Comparison of ENCODE assay signal across 13 mouse cellular contexts in the genomic region with DNA sequence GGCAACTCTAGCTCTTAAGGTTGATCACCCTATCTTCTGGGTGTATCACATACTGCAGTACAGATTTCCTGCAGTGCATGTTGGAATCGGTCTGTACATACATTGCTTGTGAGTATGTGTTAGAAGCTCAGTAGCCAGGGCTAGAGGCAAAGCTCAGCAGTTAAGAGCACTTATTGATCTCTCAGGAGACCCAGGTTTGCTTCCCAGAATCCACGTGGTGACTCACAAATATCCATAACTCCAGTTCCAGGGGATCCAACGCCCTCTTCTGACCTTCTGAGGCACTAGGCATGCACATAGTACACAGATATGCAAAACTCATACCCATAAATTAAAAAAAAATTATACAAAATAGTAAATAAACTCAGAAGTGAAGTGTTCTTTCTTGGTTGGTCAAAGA.
"Had no signal": no experiment of that assay in that cellular context is flagged by ENCODE, and none has a peak within 500 bp of the region (broad histone marks: within the 10 kb centered on the region; RNA-seq: fewer than 3 reads in every experiment).

No protein-coding gene starts in this region.

- DNase-seq: kidney, adult 8-10 months; kidney, postnatal 25 days; left cerebral cortex, postnatal 4 days; lung, adult 18-20 months; lung, postnatal 4 days; right cerebral cortex, postnatal 4 days; thymus, adult 2 months; thymus, postnatal 25 days had no signal

- H3K36me3 ChIP-seq: midbrain, embryonic 15.5 days had no signal

- H3K9me3 ChIP-seq: limb, embryonic 13.5 days; midbrain, embryonic 10.5 days; midbrain, embryonic 15.5 days; neural tube, embryonic 12.5 days had no signal

- H3K27me3 ChIP-seq: limb, embryonic 13.5 days; midbrain, embryonic 15.5 days; neural tube, embryonic 12.5 days had no signal

- H3K4me2 ChIP-seq: midbrain, embryonic 15.5 days; neural tube, embryonic 12.5 days had no signal

- H3K27ac ChIP-seq: limb, embryonic 13.5 days; midbrain, embryonic 15.5 days; neural tube, embryonic 12.5 days had no signal

- ATAC-seq: hindbrain, postnatal 0 days; midbrain, embryonic 15.5 days had no signal

- H3K4me3 ChIP-seq: limb, embryonic 13.5 days; midbrain, embryonic 10.5 days; midbrain, embryonic 15.5 days; neural tube, embryonic 12.5 days had no signal

- H3K9ac ChIP-seq: limb, embryonic 13.5 days; midbrain, embryonic 15.5 days; neural tube, embryonic 12.5 days had no signal
